Mouse (Mus musculus) adrenal gland, postnatal 36 days (tissue): ENCODE measurements around the gene C130026I21Rik. TPM values are rescaled to one million over a fixed set of nuclear protein-coding genes. Genes with fewer than 3 reads are reported as not detected.
A peak's percentile ranks its signal among the peaks of the same experiment; 100 is the strongest.
"Not testable (repeated sequence)": the region's sequence is repeated elsewhere in the genome, so short reads cannot be mapped to it uniquely, and the experiment has no call there.

ENCODE experiments used
- DNase-seq, 2 experiments: peaks; one replicate each; pipeline ENCODE4 v3.0.0; 2021; ENCODE audit warnings: mixed read lengths in 1 of 2
- long read RNA-seq, 2 experiments: library from polyadenylated mRNA; stranded (forward); transcript quantifications; one replicate each; pipeline ENCODE4 v2.0.0; 2021; ENCODE audit warnings: borderline sequencing depth in 2 of 2
- total RNA-seq, 2 experiments: library from RNA; stranded (reverse); gene quantifications; 2 replicates each; pipeline ENCODE4 v1.2.3; 2021

The C130026I21Rik gene
- total RNA-seq, result under 1 TPM; 0.53 to 0.60 TPM
- long read RNA-seq, experiment 1, result 0 reads
- long read RNA-seq, experiment 2, result 0 reads

GRCm38 (mm10) chr1:85270466-85270865 is at the start of gene C130026I21Rik:
Gene C130026I21Rik, minus strand, starts transcription at chr1:85270566.
- not testable (repeated sequence) for DNase-seq

DNA sequence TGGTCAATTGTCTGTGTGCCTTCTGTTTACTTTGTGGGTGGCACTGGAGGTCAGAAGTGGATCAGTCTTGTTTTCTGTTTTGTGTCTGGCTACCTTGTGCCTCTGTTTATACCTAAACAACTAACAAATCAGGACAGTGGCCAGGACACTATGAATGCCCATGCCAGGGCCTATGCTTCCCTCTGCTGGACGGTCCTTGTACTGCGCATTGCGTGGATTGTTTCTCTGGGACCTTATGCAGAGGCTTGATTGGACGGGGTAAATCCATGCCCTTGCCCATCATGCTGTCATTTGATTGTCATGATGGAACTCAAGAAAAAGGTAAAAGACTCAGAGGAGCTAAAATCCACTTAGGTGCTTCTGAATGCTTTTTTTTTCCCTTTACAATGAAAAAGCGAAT is 16.7 kb upstream of the C130026I21Rik start:
- DNase-seq, result peak; percentile 17 to 18

DNA sequence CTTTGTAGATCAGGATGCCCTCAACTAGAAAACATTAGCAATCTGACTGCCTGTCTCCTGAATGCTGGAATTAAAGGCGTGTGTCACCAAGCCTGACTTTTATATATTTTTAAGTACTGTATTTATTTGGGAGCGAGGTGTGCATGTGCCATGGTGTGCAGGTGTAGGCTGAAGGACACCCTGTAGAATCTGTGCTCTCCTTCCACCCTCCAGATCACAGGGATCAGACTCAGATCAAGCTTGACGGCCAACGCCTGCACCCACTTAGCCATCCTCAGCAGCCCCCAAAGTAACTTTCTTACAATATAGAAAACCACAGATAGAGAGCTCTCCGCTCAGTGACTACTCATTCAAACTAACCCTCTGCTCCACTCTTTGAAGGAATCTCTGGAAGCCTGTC is 6.1 kb upstream of the C130026I21Rik start:
- DNase-seq, result not testable (repeated sequence)

- not testable (repeated sequence) for DNase-seq
Measured at GRCm38 (mm10) chr1:85258634-85259033, 11.7 kb downstream of the C130026I21Rik start.

DNA sequence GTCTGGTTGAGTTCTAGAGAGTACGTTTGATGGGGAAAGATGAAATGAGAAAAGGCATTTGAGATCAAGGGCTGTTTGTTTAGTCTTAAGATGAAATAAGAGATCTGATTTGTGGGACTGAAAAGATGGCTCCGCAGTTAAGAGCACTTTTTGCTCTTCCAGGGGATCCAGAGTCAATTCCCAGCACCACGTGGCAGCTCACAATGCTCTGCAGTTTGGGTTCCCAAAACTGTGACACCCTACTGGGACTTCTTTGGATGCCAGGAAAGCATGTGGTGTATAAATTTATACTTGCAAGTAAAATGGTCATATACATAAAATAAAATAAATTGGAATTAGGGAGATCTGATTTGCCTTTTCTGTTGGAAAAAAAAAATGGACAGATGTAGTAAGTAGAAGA is 15.1 kb downstream of the C130026I21Rik start:
- not testable (repeated sequence) for DNase-seq

- not testable (repeated sequence) for DNase-seq
Measured at GRCm38 (mm10) chr1:85251211-85251610, 19.2 kb downstream of the C130026I21Rik start.

GRCm38 (mm10) chr1:85248985-85249384 is 21.4 kb downstream of the C130026I21Rik start:
- not testable (repeated sequence) for DNase-seq

DNA sequence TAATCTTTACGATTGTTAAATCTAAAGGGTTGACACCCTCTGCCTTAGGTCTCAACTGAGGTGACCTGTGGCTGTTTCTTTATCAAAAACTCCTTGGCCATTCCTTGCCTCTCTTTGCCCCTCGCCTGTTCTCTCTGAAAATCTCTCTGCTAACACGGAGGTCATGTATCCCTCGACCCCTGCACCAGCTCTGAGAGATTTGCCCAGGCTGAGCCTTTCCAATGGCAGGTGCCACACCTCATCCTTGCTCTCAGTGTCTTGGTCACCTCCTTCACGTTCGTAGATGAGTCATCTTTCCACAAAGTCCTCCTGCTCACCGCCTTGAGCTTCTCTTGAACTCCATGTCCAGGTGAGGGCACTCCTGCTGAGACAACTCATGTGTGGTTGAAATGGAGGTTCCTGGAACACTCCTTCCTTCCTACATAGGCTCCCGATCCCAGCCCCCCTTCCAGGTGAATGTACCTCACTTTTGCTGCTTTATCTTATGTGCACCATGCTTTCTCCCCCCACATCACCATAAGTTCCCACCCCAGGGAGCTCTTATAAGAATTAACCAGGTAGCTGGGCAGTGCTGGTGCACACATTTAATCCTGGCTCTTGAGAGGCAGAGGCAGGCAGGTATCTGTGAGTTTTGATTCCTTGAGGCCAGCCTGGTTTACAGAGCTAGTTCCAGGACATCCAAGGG is 23.4 kb downstream of the C130026I21Rik start:
- not testable (repeated sequence) for DNase-seq

- not testable (repeated sequence) for DNase-seq
Measured at GRCm38 (mm10) chr1:85246266-85246665, 24.1 kb downstream of the C130026I21Rik start.

GRCm38 (mm10) chr1:85244941-85245340 is 25.4 kb downstream of the C130026I21Rik start:
- not testable (repeated sequence) for DNase-seq

DNA sequence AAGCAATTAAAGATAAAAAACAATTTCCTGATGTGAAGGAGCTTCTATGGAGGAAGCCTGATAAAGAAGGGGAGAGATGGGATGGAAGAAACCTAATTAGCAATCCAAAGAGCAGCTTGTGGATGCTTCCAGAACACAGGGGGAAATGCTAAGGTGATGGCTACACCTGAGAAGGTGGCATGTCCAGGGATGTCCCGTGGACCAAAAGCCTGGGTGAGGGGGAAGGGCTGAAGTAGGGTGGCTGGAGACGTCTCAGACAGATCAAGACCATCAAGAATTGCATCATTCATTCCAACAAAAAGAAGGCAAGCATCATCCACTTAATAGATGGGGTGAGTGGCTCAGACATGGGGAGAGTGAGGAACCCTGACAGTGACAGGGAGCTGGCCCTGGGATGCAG is 27.3 kb downstream of the C130026I21Rik start:
- DNase-seq, result not testable (repeated sequence)

- DNase-seq, result not testable (repeated sequence)
Measured at GRCm38 (mm10) chr1:85239018-85239775, 31.2 kb downstream of the C130026I21Rik start.

DNA sequence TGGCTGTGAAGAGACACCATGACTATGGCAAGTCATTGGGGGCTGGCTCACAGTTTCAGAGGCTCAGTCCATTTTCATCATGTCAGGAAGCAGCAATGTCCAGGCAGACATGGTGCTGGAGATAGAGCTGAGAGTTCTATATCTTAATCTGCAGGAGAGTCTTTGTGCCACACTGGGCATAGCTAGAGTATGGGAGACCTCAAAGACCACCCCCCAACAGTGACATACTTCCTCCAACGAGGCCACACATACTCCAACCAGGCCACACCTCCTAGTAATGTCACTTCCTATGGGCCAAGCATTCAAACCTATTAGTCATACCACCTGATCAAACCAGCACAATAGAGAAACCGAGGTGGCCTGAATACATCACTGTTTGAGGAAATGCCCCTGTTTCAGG is 63.8 kb downstream of the C130026I21Rik start:
- DNase-seq, result not testable (repeated sequence)

GRCm38 (mm10) chr1:85199523-85199922 is 70.8 kb downstream of the C130026I21Rik start:
- not testable (repeated sequence) for DNase-seq

- not testable (repeated sequence) for DNase-seq
Measured at GRCm38 (mm10) chr1:85198647-85199350, 71.6 kb downstream of the C130026I21Rik start.

- not testable (repeated sequence) for DNase-seq
Measured at GRCm38 (mm10) chr1:85196732-85197131, 73.6 kb downstream of the C130026I21Rik start.

GRCm38 (mm10) chr1:85193761-85194160 is 76.6 kb downstream of the C130026I21Rik start:
- not testable (repeated sequence) for DNase-seq

DNA sequence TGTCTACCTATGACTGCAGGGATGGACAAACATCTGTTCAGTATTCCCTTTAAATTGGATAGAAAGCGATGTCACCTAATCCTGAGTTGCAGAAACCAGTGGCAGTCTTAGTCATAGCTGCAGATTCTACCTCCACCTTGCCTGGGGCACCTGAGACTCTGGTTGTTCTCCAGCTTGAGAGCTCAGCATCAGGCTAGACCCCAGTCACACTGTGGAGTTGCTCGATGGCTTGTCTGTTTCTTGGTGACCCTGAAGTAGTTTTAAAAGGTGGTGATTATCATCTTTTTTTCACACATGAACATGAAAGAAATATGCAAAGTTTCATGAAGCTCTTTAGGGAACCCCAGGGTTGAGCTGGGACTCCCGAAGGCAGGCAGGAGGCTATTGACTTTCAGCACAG is 88.4 kb downstream of the C130026I21Rik start:
- DNase-seq, result not testable (repeated sequence)

DNA sequence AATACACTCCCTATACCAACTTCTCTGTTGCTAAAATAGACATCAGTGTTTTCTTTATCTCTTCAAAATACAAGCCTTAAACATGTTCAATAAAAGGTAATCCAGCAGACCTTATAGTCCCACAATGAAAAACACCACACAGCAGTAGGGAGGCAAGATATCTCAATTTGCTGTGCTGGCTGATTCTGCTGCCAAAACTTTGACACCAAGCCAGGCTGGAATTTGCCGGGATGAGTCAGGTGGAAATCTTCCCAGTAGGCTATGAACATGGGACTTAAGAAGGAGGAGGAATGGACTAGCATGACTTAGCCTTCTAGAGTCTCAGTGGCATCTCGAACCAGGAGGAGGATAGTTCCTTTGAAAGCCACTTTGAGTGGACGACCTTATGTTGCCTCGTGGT is 91.4 kb downstream of the C130026I21Rik start:
- DNase-seq, result not testable (repeated sequence)

DNA sequence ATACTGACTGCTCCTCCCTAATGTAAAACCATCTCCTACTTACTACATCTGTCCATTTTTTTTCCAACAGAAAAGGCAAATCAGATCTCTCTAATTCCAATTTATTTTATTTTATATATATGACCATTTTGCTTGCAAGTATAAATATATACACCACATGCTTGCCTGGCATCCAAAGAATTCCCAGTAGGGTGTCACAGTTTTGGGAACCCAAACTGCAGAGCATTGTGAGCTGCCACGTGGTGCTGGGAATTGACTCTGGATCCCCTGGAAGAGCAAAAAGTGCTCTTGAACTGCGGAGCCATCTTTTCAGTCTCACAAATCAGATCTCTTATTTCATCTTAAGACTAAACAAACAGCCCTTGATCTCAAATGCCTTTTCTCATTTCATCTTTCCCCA is 107.5 kb downstream of the C130026I21Rik start:
- DNase-seq, result not testable (repeated sequence)

- DNase-seq, result not testable (repeated sequence)
Measured at GRCm38 (mm10) chr1:85155151-85155550, 115.2 kb downstream of the C130026I21Rik start.

DNA sequence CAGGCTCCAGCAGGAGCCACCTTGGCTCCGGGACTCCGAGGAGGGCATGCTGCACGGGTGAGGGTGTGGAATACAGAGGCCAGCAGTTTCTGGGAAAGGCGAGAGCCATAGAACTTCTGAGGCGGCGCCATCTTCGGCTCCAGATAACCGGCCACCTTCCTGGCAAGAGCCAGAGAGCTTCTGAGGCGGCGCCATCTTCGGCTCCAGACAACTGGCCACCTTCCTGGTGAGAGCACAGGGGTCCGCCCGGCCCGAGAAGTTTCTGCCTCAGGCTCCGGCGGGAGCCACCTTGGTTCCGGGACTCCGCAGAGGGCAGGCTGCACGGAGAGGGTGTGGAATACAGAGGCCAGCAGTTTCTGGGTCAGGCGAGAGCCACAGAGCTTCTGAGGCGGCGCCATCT is 136.7 kb downstream of the C130026I21Rik start:
- not testable (repeated sequence) for DNase-seq
